12 mouse cellular contexts compared by ENCODE assay signal in the genomic region with DNA sequence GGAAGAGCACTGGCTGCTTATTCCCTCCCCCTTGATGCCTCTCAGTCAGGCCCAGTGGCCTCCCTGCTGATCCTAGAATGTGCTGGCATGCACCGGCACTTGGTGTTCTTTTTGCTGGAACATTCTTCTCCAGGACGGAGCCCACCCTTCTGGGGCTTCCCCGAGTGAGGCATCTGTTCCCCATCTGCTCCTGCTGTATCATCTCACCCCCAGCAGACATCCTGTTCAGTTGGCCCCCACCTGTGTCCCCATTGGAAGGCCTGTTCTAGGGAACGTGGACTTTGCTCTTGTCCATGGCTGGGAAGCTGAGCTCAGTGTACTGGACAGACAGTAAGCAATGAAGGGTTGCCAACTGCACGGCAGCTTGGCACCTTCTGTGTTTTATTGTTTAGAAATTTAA. TPM values are rescaled to one million over a fixed set of nuclear protein-coding genes. Genes with fewer than 3 reads are reported as not detected.
DNase-seq lines count a peak whose midpoint lies in the region; ATAC-seq lines count a peak whose summit lies in the region.
"Had no signal": no experiment of that assay in that cellular context is flagged by ENCODE, and none has a peak within 500 bp of the region (broad histone marks: within the 10 kb centered on the region; RNA-seq: fewer than 3 reads in every experiment).

No protein-coding gene starts in this region.

- H3K4me1 ChIP-seq in heart, embryonic 10.5 days, result no peaks in the 10 kb centered on the region
- peaks cover 12% of the 10 kb centered on the region; the same call in 1 of the 2 replicates for H3K4me1 ChIP-seq in liver, embryonic 13.5 days (replicated peaks)
- H3K4me1 ChIP-seq: midbrain, embryonic 15.5 days; neural tube, embryonic 13.5 days had no signal

- H3K4me3 ChIP-seq in heart, embryonic 10.5 days, result no peak overlapping the region
- no peak overlapping the region for H3K4me3 ChIP-seq in liver, embryonic 13.5 days (replicated peaks)
- H3K4me3 ChIP-seq: midbrain, embryonic 15.5 days; neural tube, embryonic 13.5 days had no signal

- ATAC-seq in liver, embryonic 13.5 days (ENCODE audit: low read depth), result peak; percentile 66; the same call in 1 of the 2 replicates
- ATAC-seq in activated CD4-positive, CD25-positive, alpha-beta regulatory T cell, adult 4 months, result no peak
- ATAC-seq: forebrain, postnatal 0 days; hindbrain, postnatal 0 days; midbrain, embryonic 15.5 days had no signal

- H3K27me3 ChIP-seq in heart, embryonic 10.5 days (ENCODE audit: insufficient read depth, poor library complexity, severe bottlenecking), result no peaks in the 10 kb centered on the region
- H3K27me3 ChIP-seq in liver, embryonic 13.5 days, result no peaks in the 10 kb centered on the region
- H3K27me3 ChIP-seq: midbrain, embryonic 15.5 days; neural tube, embryonic 13.5 days had no signal

- H3K9ac ChIP-seq in liver, embryonic 13.5 days, result no peak overlapping the region
- H3K9ac ChIP-seq: forebrain, postnatal 0 days; midbrain, embryonic 15.5 days; neural tube, embryonic 13.5 days had no signal

- peak; percentile 44 to 58 for DNase-seq in heart, adult 18-20 months
- no peak for DNase-seq in heart, embryonic 10.5 days (ENCODE audit: low spot score)
- DNase-seq in brain, adult 2 months (ENCODE audit: low read depth, low spot score), result peak; percentile 22
- peak; percentile 77 for DNase-seq in kidney, postnatal 14 days
- DNase-seq in liver, embryonic 13.5 days, result no peak
- no peak for DNase-seq in thymus, postnatal 25 days
- DNase-seq: forebrain, postnatal 0 days; lung, adult 2 months had no signal

- no peak overlapping the region for H3K27ac ChIP-seq in heart, embryonic 10.5 days
- H3K27ac ChIP-seq in liver, embryonic 13.5 days, result no peak overlapping the region
- H3K27ac ChIP-seq: midbrain, embryonic 15.5 days; neural tube, embryonic 13.5 days had no signal

- no peaks in the 10 kb centered on the region for H3K9me3 ChIP-seq in heart, embryonic 10.5 days
- H3K9me3 ChIP-seq in liver, embryonic 13.5 days (replicated peaks), result no peaks in the 10 kb centered on the region
- H3K9me3 ChIP-seq: midbrain, embryonic 15.5 days; neural tube, embryonic 13.5 days had no signal

- 78% methylated on average over 5 of the region's 5 CpGs for WGBS in heart, embryonic 10.5 days
- WGBS in liver, embryonic 13.5 days (ENCODE audit: insufficient replicate concordance), result 62% methylated on average over 5 of the region's 5 CpGs

- no peaks in the 10 kb centered on the region for H3K36me3 ChIP-seq in heart, embryonic 10.5 days
- no peaks in the 10 kb centered on the region for H3K36me3 ChIP-seq in liver, embryonic 13.5 days
- H3K36me3 ChIP-seq: midbrain, embryonic 15.5 days; neural tube, embryonic 13.5 days had no signal

- H3K4me2 ChIP-seq in liver, embryonic 13.5 days, result no peak overlapping the region
- H3K4me2 ChIP-seq: midbrain, embryonic 15.5 days; neural tube, embryonic 13.5 days had no signal

RNA-seq across cellular contexts. Expression of gene Cdpf1, which starts 34.7 kb away (rescaled TPM):
- total RNA-seq in heart, adult 18-20 months (2021), result 10 to 100 TPM; 32.5 to 33.9 TPM
- 50.9 and 54.2 TPM in 2 replicates for polyA plus RNA-seq in heart, embryonic 10.5 days (2016; fragmentation: Nextera tagmentation; extraction: Ambion mirVana)
- 25.9 and 27.7 TPM in 2 replicates for polyA plus RNA-seq in liver, embryonic 13.5 days (2015; fragmentation: Nextera tagmentation; extraction: Ambion mirVana)
- polyA plus RNA-seq in activated CD4-positive, CD25-positive, alpha-beta regulatory T cell, adult 4 months (2017; shearing (Covaris generic)), result 10 to 100 TPM; 37.8 to 46.6 TPM

RNA-seq across cellular contexts. Expression of gene Ppara, which starts 42.0 kb away (rescaled TPM):
- 10 to 100 TPM; 73.1 to 74.9 TPM for total RNA-seq in heart, adult 18-20 months (2021)
- 0.88 and 2.0 TPM in 2 replicates for polyA plus RNA-seq in heart, embryonic 10.5 days (2016; fragmentation: Nextera tagmentation; extraction: Ambion mirVana)
- polyA plus RNA-seq in liver, embryonic 13.5 days (2015; fragmentation: Nextera tagmentation; extraction: Ambion mirVana), result 7.5 and 10.3 TPM in 2 replicates
- polyA plus RNA-seq in activated CD4-positive, CD25-positive, alpha-beta regulatory T cell, adult 4 months (2017; shearing (Covaris generic)), result under 1 TPM in 1 of 2 experiments, not detected in 1; 0.09 TPM

RNA-seq across cellular contexts. Expression of gene Pkdrej, which starts 44.8 kb away (rescaled TPM):
- total RNA-seq in heart, adult 18-20 months (2021), result 1 to 10 TPM; 3.5 to 4.1 TPM
- 0.05 and 0.13 TPM in 2 replicates for polyA plus RNA-seq in heart, embryonic 10.5 days (2016; fragmentation: Nextera tagmentation; extraction: Ambion mirVana)
- polyA plus RNA-seq in liver, embryonic 13.5 days (2015; fragmentation: Nextera tagmentation; extraction: Ambion mirVana), result 0.06 and 0.08 TPM in 2 replicates
- not detected for polyA plus RNA-seq in activated CD4-positive, CD25-positive, alpha-beta regulatory T cell, adult 4 months (2017; shearing (Covaris generic))

RNA-seq across cellular contexts. Expression of gene Ttc38, which starts 55.3 kb away (rescaled TPM):
- 10 to 100 TPM; 15.2 to 21.4 TPM for total RNA-seq in heart, adult 18-20 months (2021)
- 2.6 and 3.5 TPM in 2 replicates for polyA plus RNA-seq in heart, embryonic 10.5 days (2016; fragmentation: Nextera tagmentation; extraction: Ambion mirVana)
- polyA plus RNA-seq in liver, embryonic 13.5 days (2015; fragmentation: Nextera tagmentation; extraction: Ambion mirVana), result 6.4 and 6.8 TPM in 2 replicates
- polyA plus RNA-seq in activated CD4-positive, CD25-positive, alpha-beta regulatory T cell, adult 4 months (2017; shearing (Covaris generic)), result 10 to 100 TPM; 11.3 to 13.0 TPM

Comparison
In these comparisons a context has a peak if more than half of its experiments do, and no peak if none do; other contexts are left out.
1. DNase-seq: peak in heart, adult 18-20 months (2 of 2), brain, adult 2 months (single experiment) and kidney, postnatal 14 days (single experiment); none in heart, embryonic 10.5 days (single experiment), liver, embryonic 13.5 days (single experiment) and thymus, postnatal 25 days (single experiment).